Mouse (Mus musculus) hindbrain, embryonic 14.5 days (tissue): ENCODE measurements around the gene Pou3f1. TPM values are rescaled to one million over a fixed set of nuclear protein-coding genes. Genes with fewer than 3 reads are reported as not detected.

Source experiments
- ATAC-seq: fragments of 200-750 bp; cut with Nextera tagmentation; 2 replicates; pipeline ENCODE4 v1.8.0; 2017; ENCODE audit warnings: moderate number of reproducible peaks, mild to moderate bottlenecking, moderate TSS enrichment, moderate library complexity; ENCODE audit not compliant: low FRiP score
- DNase-seq: peaks from one replicate; pipeline ENCODE4 v3.0.0-alpha.2; 2015; ENCODE audit warnings: low spot score
- H3K27ac ChIP-seq: fragments of 300-500 bp; sonication (generic); 2 replicates; pipeline ENCODE4 v1.5.1; 2014; ENCODE audit warnings: mild to moderate bottlenecking, moderate library complexity
- H3K27me3 ChIP-seq: fragments of 300-500 bp; sonication (generic); 2 replicates; pipeline ENCODE4 v1.6.1; 2014; ENCODE audit warnings: mild to moderate bottlenecking, low read length, mixed read lengths; ENCODE audit not compliant: control insufficient read depth, insufficient read depth
- H3K36me3 ChIP-seq: fragments of 300-500 bp; sonication (generic); replicated peaks from 2 replicates; pipeline ENCODE4 v1.6.1; 2014; ENCODE audit not compliant: control insufficient read depth, insufficient read depth
- H3K4me1 ChIP-seq: fragments of 300-500 bp; sonication (generic); replicated peaks from 2 replicates; pipeline ENCODE4 v1.6.1; 2014; ENCODE audit warnings: antibody characterized with exemption, low read length, mixed read lengths; ENCODE audit not compliant: control insufficient read depth, insufficient read depth
- H3K4me2 ChIP-seq: fragments of 300-500 bp; sonication (generic); replicated peaks from 2 replicates; pipeline ENCODE4 v1.6.1; 2014; ENCODE audit warnings: mild to moderate bottlenecking, moderate library complexity
- H3K4me3 ChIP-seq: fragments of 300-500 bp; sonication (generic); replicated peaks from 2 replicates; pipeline ENCODE4 v1.5.1; 2014; ENCODE audit warnings: mild to moderate bottlenecking, low read length
- H3K9ac ChIP-seq: fragments of 300-500 bp; sonication (generic); 2 replicates; pipeline ENCODE4 v1.6.1; 2014
- H3K9me3 ChIP-seq: fragments of 300-500 bp; sonication (generic); 2 replicates; pipeline ENCODE4 v1.6.1; 2016; ENCODE audit warnings: low read length; ENCODE audit not compliant: control insufficient read depth
- WGBS: fragments of 180-500 bp; shearing (Covaris S2); extraction: QIAGEN DNeasy Blood & Tissue Kit; methylation state at CpG from one replicate; pipeline ENCODE4 v1.1.7; 2014; 5-methylcytosine and 5-hydroxymethylcytosine counted together
- polyA plus RNA-seq: library from polyadenylated mRNA; unstranded; fragments of >200 nt; fragmentation: Nextera tagmentation; extraction: Ambion mirVana; gene quantifications from 2 replicates; pipeline ENCODE4 v1.2.1, GENCODE M21; 2014

The Pou3f1 gene
- polyA plus RNA-seq, 1 experiment from 2014 or later = 9.6 TPM

DNA sequence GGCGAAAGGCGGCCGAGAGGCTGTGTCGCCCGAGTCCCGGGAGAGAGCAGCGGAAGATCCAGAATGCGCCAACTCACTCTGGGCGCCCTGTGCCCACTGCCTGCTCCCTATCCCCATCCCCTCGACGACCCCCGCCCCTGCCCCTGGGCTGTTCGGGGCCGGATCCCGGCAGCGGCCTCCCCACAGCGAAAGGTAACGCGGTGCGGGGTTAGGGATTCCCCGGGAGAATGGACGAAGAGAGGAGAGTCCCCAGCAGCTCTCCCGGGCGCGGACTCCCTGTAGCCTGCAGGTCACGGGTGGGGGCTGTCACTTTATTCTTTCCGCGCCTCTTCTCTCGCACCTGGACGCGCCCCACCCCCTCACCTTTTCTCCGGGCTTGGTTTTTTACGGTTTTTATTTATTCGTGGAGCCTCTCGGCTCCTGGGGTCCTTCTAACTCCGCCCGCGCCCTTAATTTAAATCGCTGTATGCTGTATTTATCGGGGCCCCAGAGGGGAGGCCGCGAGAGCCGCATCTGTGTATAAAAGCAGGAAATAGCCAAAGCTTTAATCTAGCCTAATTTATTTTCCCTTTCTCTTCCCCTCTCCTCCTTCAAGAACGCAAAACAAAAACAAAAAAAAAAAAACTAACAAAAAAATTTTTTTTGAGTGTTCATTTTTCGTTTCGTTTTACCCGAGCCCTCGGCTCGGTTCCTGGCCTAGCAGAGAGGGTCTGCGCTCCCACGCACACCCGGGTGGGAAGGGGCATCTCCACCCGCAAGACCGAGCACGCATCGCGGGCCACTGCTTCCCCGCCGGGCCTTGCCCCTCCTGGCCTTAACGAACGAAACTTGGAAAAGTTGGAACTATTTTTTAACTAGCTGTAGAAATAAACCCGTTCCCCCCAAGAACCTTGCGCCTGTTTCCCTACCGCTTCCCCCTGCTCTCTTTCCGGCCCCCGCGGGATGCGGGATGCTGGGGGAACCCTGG, 2.9 kb downstream of the Pou3f1 start:
- Histone ChIP-seq H3K4me1 (peaks cover 29% of the 10 kb centered on the region), H3K36me3 (no peaks in the 10 kb centered on the region), H3K9me3 (no peaks in the 10 kb centered on the region), H3K4me2 (peak overlapping the region; percentile 84), H3K27me3 (peaks cover 71% of the 10 kb centered on the region), H3K27ac (no peak overlapping the region), H3K4me3 (peak overlapping the region; percentile 45), H3K9ac (peak overlapping the region; percentile 60)
- DNase-seq (no peak), ATAC-seq (no peak)
- 2% methylated on average over 68 of the region's 68 CpGs for WGBS

DNA sequence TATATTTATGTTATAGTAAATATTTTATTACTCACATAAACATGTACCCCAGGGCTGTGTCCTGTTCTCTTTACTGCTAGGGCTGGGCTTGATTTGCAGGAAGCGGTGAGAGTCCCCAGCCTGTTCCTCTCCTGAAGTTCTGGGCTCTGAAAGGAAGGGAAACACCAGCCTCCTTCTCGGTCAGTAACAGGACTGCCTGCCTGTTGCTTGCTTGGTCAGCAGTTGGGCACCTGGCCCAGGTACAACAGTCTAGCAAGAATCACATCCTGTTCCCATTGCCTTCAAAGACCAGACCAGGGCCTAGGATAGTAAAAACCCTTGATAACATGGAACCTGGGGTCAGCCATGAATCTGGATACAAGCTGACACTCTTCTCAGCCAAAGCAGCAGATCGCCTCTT, 4.0 kb downstream of the Pou3f1 start:
- no peaks in the 10 kb centered on the region for H3K36me3 ChIP-seq
- H3K9ac ChIP-seq = no peak overlapping the region
- WGBS = 49% methylated on average over 3 of the region's 3 CpGs
- H3K4me3 ChIP-seq = peak overlapping the region; percentile 45
- H3K4me1 ChIP-seq = peaks cover 29% of the 10 kb centered on the region
- peak overlapping the region; percentile 84 for H3K4me2 ChIP-seq
- peaks cover 69% of the 10 kb centered on the region for H3K27me3 ChIP-seq
- H3K9me3 ChIP-seq = no peaks in the 10 kb centered on the region
- ATAC-seq (no peak), DNase-seq (no peak)
- no peak overlapping the region for H3K27ac ChIP-seq

DNA sequence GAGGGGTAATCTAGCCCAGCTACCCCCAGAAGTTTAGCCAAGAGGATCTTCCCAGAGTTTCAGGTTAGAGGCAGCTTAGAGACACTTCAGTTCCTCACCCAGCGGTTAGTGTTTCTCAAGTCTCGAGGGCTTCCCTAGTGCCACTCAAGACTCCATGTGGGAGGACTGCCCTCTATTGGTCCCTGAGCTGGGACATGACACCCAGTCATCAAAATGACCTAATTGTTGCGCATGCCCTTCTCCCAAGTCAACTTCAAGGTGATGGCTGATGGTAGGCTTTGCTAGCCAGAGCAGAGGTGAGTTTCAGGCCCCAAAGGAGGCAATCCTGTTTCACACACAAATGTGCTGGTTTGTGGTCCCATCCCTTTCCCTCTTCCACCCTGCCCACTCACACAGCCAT, 6.4 kb downstream of the Pou3f1 start:
- WGBS = 51% methylated on average over 3 of the region's 3 CpGs
- peaks cover 23% of the 10 kb centered on the region for H3K4me1 ChIP-seq
- H3K27me3 ChIP-seq = peaks cover 76% of the 10 kb centered on the region
- no peak for ATAC-seq
- H3K4me2 ChIP-seq = no peak overlapping the region
- no peaks in the 10 kb centered on the region for H3K36me3 ChIP-seq
- DNase-seq = no peak
- no peak overlapping the region for H3K27ac ChIP-seq
- H3K4me3 ChIP-seq = no peak overlapping the region
- H3K9me3 ChIP-seq = no peaks in the 10 kb centered on the region
- H3K9ac ChIP-seq = no peak overlapping the region

DNA sequence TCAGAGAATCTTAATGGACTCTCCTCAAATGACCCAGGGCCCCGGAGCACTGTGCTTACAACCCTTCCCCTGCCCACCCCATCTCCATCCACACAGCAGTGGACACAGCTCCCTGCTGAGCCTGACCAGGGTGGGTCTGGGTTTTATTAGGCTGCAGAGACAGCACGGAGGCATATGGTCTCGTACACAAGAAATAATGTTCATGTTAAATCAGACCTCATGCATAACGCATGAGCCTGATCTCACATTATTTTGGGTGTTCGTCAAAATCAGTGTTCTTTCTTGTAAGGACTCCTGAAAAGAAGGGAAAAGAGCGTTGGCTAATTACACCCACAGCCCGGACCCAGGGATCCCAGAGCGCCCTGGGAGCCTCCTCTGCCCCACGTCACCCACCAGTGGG, 7.6 kb downstream of the Pou3f1 start:
- peaks cover 64% of the 10 kb centered on the region for H3K27me3 ChIP-seq
- H3K4me1 ChIP-seq = peaks cover 18% of the 10 kb centered on the region
- ATAC-seq (no peak), DNase-seq (no peak)
- H3K27ac ChIP-seq = no peak overlapping the region
- H3K9me3 ChIP-seq = no peaks in the 10 kb centered on the region
- no peak overlapping the region for H3K4me2 ChIP-seq
- no peaks in the 10 kb centered on the region for H3K36me3 ChIP-seq
- H3K4me3 ChIP-seq = no peak overlapping the region
- WGBS = 45% methylated on average over 9 of the region's 9 CpGs
- no peak overlapping the region for H3K9ac ChIP-seq

DNA sequence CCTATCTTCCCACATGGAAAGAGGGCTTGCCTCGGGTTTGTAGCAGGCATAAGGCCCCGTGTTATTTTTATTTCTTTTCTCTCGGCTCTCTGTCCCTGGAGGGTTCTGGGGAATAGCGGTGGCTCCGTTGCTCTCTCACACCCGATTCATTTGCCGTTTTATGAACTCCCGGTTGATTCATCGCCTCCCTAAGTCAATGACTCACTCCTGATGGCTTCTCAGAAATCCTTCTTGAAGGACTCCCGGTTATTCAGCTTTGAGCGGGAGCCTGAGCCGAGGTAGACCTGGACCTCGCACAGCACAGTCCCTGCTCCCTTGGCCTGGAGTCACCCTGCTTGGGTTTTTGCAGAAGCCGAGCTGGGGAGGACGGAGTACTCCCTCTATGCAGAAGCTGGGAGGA, 8.0 kb downstream of the Pou3f1 start:
- Histone ChIP-seq H3K36me3 (no peaks in the 10 kb centered on the region), H3K9me3 (no peaks in the 10 kb centered on the region), H3K9ac (no peak overlapping the region), H3K4me2 (no peak overlapping the region), H3K27ac (no peak overlapping the region), H3K4me1 (peaks cover 14% of the 10 kb centered on the region), H3K27me3 (peaks cover 60% of the 10 kb centered on the region), H3K4me3 (no peak overlapping the region)
- DNase-seq (no peak), ATAC-seq (no peak)
- WGBS = 53% methylated on average over 15 of the region's 15 CpGs

DNA sequence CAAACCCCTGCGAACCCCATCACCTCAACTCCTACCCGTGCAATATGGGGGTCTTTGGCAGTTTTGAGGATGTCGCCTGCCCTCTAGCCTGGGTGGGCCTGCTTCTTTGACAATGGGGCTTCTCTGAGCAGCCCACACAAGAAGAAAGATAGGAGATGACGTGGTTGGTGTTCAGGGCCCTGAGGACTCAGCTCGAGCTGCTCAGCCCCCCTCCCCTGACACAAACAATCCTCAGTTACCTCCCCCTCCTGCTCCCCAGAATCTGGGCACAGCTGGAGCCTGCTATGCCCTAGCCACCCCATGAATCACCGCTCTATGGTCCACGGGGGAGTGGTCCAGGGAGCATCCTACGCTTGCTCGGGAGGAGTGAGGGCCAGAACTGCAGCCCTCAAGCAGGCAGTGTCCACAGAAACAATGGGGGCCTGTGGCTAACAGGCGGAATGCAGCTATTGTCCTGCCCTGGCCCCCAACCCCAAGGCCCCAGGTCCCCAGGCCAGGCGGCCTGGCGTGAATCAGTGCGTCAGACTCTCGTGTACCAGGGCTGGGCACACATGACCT, 10.9 kb downstream of the Pou3f1 start:
- WGBS = 16% methylated on average over 14 of the region's 14 CpGs
- Histone ChIP-seq H3K4me2 (no peak overlapping the region; the same call in 1 of the 2 replicates), H3K9ac (0 out of 2 replicates have a peak overlapping the region, but pooled peaks have one; percentile 10), H3K4me1 (peaks cover 26% of the 10 kb centered on the region), H3K36me3 (no peaks in the 10 kb centered on the region), H3K27me3 (peaks cover 34% of the 10 kb centered on the region), H3K9me3 (no peaks in the 10 kb centered on the region), H3K4me3 (no peak overlapping the region), H3K27ac (no peak overlapping the region)
- DNase-seq (no peak), ATAC-seq (no peak)

DNA sequence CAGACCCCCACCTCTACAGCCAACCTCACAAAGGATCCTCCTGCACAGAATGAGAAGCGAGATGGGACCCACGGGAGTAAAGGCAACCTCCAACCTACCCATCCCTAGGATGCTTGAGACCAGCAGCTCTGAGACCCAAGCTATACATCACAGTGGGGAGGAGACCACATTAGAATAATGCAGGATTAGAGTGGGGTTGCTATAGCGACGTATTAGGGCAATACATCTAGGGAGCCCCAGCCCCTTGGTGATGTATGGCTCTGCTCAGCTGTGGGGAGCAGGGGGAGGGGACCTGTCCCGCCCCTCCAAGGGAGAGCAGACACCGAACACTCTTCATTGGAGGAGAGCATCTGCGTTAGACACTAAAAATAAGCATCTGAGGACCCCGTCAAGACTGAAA, 11.5 kb downstream of the Pou3f1 start:
- H3K4me2 ChIP-seq = no peak overlapping the region; the same call in 1 of the 2 replicates
- no peak overlapping the region for H3K4me3 ChIP-seq
- H3K4me1 ChIP-seq = peaks cover 32% of the 10 kb centered on the region
- no peak overlapping the region for H3K27ac ChIP-seq
- 0 out of 2 replicates have a peak overlapping the region, but pooled peaks have one; percentile 10 for H3K9ac ChIP-seq
- H3K27me3 ChIP-seq = peaks cover 28% of the 10 kb centered on the region; the same call in 1 of the 2 replicates
- no peaks in the 10 kb centered on the region for H3K9me3 ChIP-seq
- no peaks in the 10 kb centered on the region for H3K36me3 ChIP-seq
- WGBS = 2% methylated on average over 8 of the region's 8 CpGs
- DNase-seq (no peak), ATAC-seq (peak; percentile 28; the same call in 1 of the 2 replicates)

DNA sequence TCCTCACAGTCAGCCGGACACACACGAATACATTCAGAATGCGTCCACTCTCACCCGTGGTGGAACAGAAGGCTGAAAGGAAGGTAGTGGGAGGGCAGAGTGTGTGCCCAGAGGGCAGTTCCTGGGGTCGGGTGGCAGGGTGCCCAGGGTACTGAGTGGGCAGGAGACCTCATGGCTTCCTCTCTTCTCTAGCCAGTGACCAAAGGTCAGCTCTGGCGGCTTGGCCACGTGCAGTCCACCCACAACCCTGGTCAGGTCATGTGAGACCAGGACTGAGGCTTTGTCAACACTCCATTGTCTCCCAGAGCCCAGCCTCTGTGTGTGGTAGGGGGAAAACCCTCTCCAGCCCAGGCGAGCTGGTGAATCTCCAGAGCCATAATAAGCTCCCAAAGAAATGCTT, 13.6 kb downstream of the Pou3f1 start:
- no peaks in the 10 kb centered on the region for H3K9me3 ChIP-seq
- WGBS = 55% methylated on average over 8 of the region's 8 CpGs
- H3K36me3 ChIP-seq = no peaks in the 10 kb centered on the region
- no peak overlapping the region for H3K4me2 ChIP-seq
- no peak overlapping the region for H3K27ac ChIP-seq
- ATAC-seq (no peak), DNase-seq (no peak)
- H3K27me3 ChIP-seq = peaks cover 20% of the 10 kb centered on the region; the same call in 1 of the 2 replicates
- H3K4me1 ChIP-seq = peaks cover 47% of the 10 kb centered on the region
- H3K4me3 ChIP-seq = no peak overlapping the region
- no peak overlapping the region for H3K9ac ChIP-seq

DNA sequence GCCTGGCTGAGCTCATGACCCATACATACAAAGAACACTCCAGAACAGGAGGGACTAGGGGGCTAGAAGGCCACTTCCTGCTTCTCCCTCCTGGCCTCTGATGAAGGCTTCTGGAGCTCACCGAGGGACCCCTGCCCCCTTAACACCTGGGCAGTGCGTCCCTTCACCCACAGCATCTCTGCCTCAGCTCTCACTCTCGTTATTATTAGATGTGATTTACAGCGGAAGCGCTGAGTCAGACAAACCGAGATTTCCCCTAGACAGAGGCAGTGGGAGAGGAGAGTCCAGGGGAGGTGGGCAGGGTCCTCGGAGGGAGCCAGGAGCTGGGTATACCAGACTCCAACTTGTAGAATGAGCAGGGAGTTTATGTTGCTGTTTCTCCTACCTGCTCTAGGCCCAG, 15.0 kb downstream of the Pou3f1 start:
- ATAC-seq (no peak), DNase-seq (no peak)
- no peak overlapping the region for H3K4me3 ChIP-seq
- no peak overlapping the region; the same call in 1 of the 2 replicates for H3K4me2 ChIP-seq
- H3K36me3 ChIP-seq = 0 out of 2 replicates have a peak, but pooled peaks cover 4% of the 10 kb centered on the region
- H3K9me3 ChIP-seq = no peaks in the 10 kb centered on the region
- no peak overlapping the region for H3K27ac ChIP-seq
- WGBS = 35% methylated on average over 7 of the region's 7 CpGs
- peaks cover 47% of the 10 kb centered on the region for H3K4me1 ChIP-seq
- H3K9ac ChIP-seq = no peak overlapping the region
- peaks cover 8% of the 10 kb centered on the region; the same call in 1 of the 2 replicates for H3K27me3 ChIP-seq
